Mouse (Mus musculus) stomach, embryonic 16.5 days (tissue): Measurements from ENCODE around the gene Ctdsp2. TPM values are rescaled to one million over a fixed set of nuclear protein-coding genes. Genes with fewer than 3 reads are reported as not detected.

ENCODE experiments used
- ATAC-seq: fragments of 200-750 bp; cut with Nextera tagmentation; 2 replicates; pipeline ENCODE4 v1.8.0; 2017; ENCODE audit warnings: moderate number of reproducible peaks, moderate TSS enrichment; ENCODE audit not compliant: insufficient read depth, low FRiP score
- H3K27ac ChIP-seq: fragments of 300-500 bp; sonication (generic); 2 replicates; pipeline ENCODE4 v1.5.1; 2014; ENCODE audit warnings: low read length
- H3K27me3 ChIP-seq: fragments of 300-500 bp; sonication (generic); 2 replicates; pipeline ENCODE4 v1.6.1; 2014; ENCODE audit warnings: low read length, control low read depth, mixed read lengths; ENCODE audit not compliant: control insufficient read depth, insufficient read depth
- H3K36me3 ChIP-seq: fragments of 300-500 bp; sonication (generic); 2 replicates; pipeline ENCODE4 v1.6.1; 2014; ENCODE audit warnings: low read length; ENCODE audit not compliant: control insufficient read depth, insufficient read depth
- H3K4me1 ChIP-seq: fragments of 300-500 bp; sonication (generic); 2 replicates; pipeline ENCODE4 v1.6.1; 2014; ENCODE audit warnings: low read length, control low read depth, mixed read lengths; ENCODE audit not compliant: control insufficient read depth, insufficient read depth
- H3K4me2 ChIP-seq: fragments of 300-500 bp; sonication (generic); 2 replicates; pipeline ENCODE4 v1.6.1; 2014; ENCODE audit warnings: low read depth, low read length, mixed read lengths
- H3K4me3 ChIP-seq: fragments of 300-500 bp; sonication (generic); replicated peaks from 2 replicates; pipeline ENCODE4 v1.5.1; 2014; ENCODE audit warnings: mild to moderate bottlenecking, low read length
- H3K9ac ChIP-seq: fragments of 300-500 bp; sonication (generic); 2 replicates; pipeline ENCODE4 v1.6.1; 2014; ENCODE audit warnings: low read length
- H3K9me3 ChIP-seq: fragments of 300-500 bp; sonication (generic); replicated peaks from 2 replicates; pipeline ENCODE4 v1.6.1; 2016; ENCODE audit warnings: low read length, control low read depth; ENCODE audit not compliant: control insufficient read depth
- WGBS: fragments of 180-500 bp; shearing (Covaris S2); extraction: QIAGEN DNeasy Blood & Tissue Kit; methylation state at CpG from one replicate; pipeline ENCODE4 v1.1.7; 2014; 5-methylcytosine and 5-hydroxymethylcytosine counted together
- polyA plus RNA-seq: library from polyadenylated mRNA; unstranded; fragments of >200 nt; fragmentation: Nextera tagmentation; extraction: Ambion mirVana; gene quantifications from 2 replicates; pipeline ENCODE4 v1.2.1, GENCODE M21; 2015

Gene Ctdsp2
- polyA plus RNA-seq, 1 experiment from 2014 or later, result 53.4 TPM

DNA sequence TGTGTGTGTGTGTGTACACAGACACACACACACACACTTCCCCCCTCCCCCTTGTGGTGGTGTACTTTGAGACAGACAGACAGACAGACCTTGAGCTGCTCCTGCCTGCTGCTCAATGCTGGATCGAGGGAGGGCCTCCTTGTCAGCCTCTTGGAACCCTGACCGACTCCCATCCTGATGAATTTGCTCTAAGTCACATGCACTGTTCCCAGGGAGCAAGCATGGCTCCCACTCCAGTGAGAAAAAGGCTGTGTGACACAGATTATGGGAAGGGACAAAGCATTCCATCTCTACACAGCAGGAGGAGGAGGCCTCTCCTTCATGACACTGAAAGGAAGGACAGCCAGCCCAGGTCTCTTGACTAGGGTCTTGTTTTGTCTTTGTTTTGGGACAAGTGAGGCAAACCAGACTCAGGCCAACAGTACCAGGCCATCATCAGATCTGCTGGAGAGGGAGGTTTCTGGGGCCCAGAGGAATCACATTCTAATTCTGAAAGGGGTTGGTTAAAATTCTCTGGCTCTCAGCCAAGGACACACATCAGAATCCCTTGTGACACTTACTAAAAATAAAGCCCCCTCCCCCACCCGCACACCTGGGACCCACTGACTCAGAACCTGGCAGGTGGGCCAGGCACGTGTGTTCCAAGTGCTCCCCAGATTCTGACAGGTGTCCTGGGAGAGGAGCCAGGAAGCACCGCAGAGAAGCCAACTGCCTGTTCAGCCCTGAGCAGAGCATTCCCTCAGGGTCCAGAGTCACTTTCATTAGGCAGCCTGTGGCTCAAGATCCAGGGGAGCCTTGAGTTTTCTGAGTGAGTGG is 5.9 kb downstream of the Ctdsp2 start:
- Histone ChIP-seq H3K9ac (peak overlapping the region; percentile 99), H3K36me3 (no peaks in the 10 kb centered on the region), H3K9me3 (no peaks in the 10 kb centered on the region), H3K4me1 (peaks cover 87% of the 10 kb centered on the region), H3K27me3 (no peaks in the 10 kb centered on the region), H3K4me3 (no peak overlapping the region), H3K27ac (peak overlapping the region; percentile 58), H3K4me2 (peak overlapping the region; percentile 96)
- ATAC-seq, result no peak
- WGBS, result 18% methylated on average over 5 of the region's 5 CpGs

GRCm38 (mm10) chr10:126985127-126985526 is 6.6 kb downstream of the Ctdsp2 start:
- Histone ChIP-seq H3K4me2 (0 out of 2 replicates have a peak overlapping the region, but pooled peaks have one; percentile 96), H3K4me3 (no peak overlapping the region), H3K27me3 (no peaks in the 10 kb centered on the region), H3K36me3 (no peaks in the 10 kb centered on the region), H3K9ac (peak overlapping the region; percentile 40), H3K9me3 (no peaks in the 10 kb centered on the region), H3K4me1 (peaks cover 92% of the 10 kb centered on the region), H3K27ac (peak overlapping the region; percentile 58)
- WGBS, result 71% methylated on average over 4 of the region's 4 CpGs
- ATAC-seq, result no peak

DNA sequence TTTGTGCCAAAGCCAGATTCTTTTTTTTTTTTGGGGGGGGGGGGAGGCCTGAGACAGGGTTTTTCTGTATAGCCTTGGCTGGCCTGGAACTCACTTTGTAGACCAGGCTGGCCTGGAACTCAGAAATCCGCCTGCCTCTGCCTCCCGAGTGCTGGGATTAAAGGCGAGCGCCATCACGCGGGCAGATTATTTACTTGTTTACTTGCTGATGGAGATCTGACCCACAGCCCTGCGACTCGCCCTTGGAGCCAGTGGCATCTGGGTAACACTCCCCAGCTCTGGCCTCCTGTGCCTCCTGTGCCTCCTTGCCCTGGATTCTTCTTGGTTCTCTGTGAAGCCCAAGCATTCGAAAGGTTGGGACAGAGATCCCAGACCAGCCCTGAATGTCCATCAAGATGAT is 7.1 kb downstream of the Ctdsp2 start:
- WGBS, result 88% methylated on average over 9 of the region's 9 CpGs
- Histone ChIP-seq H3K36me3 (no peaks in the 10 kb centered on the region), H3K4me2 (no peak overlapping the region), H3K27ac (peak overlapping the region; percentile 85), H3K9ac (no peak overlapping the region), H3K4me1 (peaks cover 94% of the 10 kb centered on the region), H3K4me3 (no peak overlapping the region), H3K27me3 (no peaks in the 10 kb centered on the region), H3K9me3 (no peaks in the 10 kb centered on the region)
- no peak for ATAC-seq

GRCm38 (mm10) chr10:126986541-126986961 is 8.0 kb downstream of the Ctdsp2 start:
- Histone ChIP-seq H3K4me2 (peak overlapping the region; percentile 46), H3K27ac (peak overlapping the region; percentile 85), H3K9me3 (no peaks in the 10 kb centered on the region), H3K4me1 (peaks cover 87% of the 10 kb centered on the region), H3K4me3 (peak overlapping the region; percentile 18), H3K36me3 (no peaks in the 10 kb centered on the region), H3K27me3 (no peaks in the 10 kb centered on the region), H3K9ac (peak overlapping the region; percentile 52; the same call in 1 of the 2 replicates)
- 34% methylated on average over 4 of the region's 4 CpGs for WGBS
- peak; percentile 70 for ATAC-seq

- H3K9me3 ChIP-seq, result no peaks in the 10 kb centered on the region
- H3K27ac ChIP-seq, result peak overlapping the region; percentile 85
- H3K36me3 ChIP-seq, result peaks cover 4% of the 10 kb centered on the region; the same call in 1 of the 2 replicates
- peak overlapping the region; percentile 52 for H3K9ac ChIP-seq
- H3K4me3 ChIP-seq, result peak overlapping the region; percentile 18
- 45% methylated on average over 8 of the region's 8 CpGs for WGBS
- H3K4me1 ChIP-seq, result peaks cover 78% of the 10 kb centered on the region
- H3K4me2 ChIP-seq, result peak overlapping the region; percentile 46
- no peaks in the 10 kb centered on the region for H3K27me3 ChIP-seq
- ATAC-seq, result no peak
Observed at GRCm38 (mm10) chr10:126987183-126988118, 8.9 kb downstream of the Ctdsp2 start.

GRCm38 (mm10) chr10:126988513-126989165 is 10.1 kb downstream of the Ctdsp2 start:
- 0 out of 2 replicates have a peak overlapping the region, but pooled peaks have one; percentile 23 for H3K9ac ChIP-seq
- ATAC-seq, result no peak
- no peaks in the 10 kb centered on the region for H3K27me3 ChIP-seq
- H3K4me2 ChIP-seq, result no peak overlapping the region
- peaks cover 14% of the 10 kb centered on the region for H3K36me3 ChIP-seq
- no peaks in the 10 kb centered on the region for H3K9me3 ChIP-seq
- H3K4me3 ChIP-seq, result no peak overlapping the region
- H3K27ac ChIP-seq, result peak overlapping the region; percentile 85
- peaks cover 66% of the 10 kb centered on the region for H3K4me1 ChIP-seq
- WGBS, result 44% methylated on average over 5 of the region's 5 CpGs

DNA sequence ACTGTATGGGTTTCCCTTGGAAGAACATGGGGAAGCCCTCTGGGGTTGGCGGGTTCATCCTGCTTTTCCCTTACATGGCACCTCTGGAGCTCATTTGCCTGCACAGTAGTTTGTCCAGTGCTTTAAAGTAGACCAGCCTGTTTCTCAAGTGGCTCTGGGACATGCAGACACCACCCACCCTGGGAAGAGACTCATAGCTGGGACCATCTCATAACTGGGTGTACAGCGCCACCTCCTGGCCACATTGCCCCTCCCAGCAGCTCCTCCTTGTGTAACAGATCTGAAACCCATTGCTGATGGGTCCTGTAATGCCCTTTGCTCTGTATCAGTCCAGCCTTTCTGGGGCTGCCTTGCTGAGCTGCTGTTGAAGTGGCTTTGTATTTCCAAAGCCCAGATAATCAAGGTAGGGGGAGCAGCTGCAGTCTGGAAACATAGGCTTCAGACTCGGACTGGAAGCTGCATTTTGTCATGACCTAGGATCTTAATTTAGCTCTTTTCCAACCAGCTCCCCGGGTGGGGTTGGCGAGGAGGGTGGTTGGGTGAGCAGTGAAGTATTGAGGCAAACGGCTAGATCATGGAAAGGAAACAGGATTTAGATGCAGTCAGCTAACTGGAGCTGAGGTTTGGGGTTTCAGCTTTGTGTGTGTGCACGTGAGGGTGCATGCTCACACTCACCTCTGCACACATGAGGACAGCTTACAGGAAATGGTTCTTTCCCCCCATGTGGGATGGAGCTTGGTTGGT is 12.0 kb downstream of the Ctdsp2 start:
- ATAC-seq, result peak; percentile 84
- Histone ChIP-seq H3K9me3 (no peaks in the 10 kb centered on the region), H3K9ac (no peak overlapping the region), H3K27me3 (no peaks in the 10 kb centered on the region), H3K27ac (peak overlapping the region; percentile 57; the same call in 1 of the 2 replicates), H3K36me3 (peaks cover 32% of the 10 kb centered on the region), H3K4me3 (no peak overlapping the region), H3K4me2 (no peak overlapping the region), H3K4me1 (peaks cover 48% of the 10 kb centered on the region)
- WGBS, result 52% methylated on average over 7 of the region's 7 CpGs

GRCm38 (mm10) chr10:126991676-126992075 is 13.2 kb downstream of the Ctdsp2 start:
- 60% methylated on average over 3 of the region's 3 CpGs for WGBS
- Histone ChIP-seq H3K4me1 (peaks cover 37% of the 10 kb centered on the region), H3K9ac (no peak overlapping the region), H3K4me2 (no peak overlapping the region), H3K4me3 (no peak overlapping the region), H3K36me3 (peaks cover 34% of the 10 kb centered on the region), H3K27ac (no peak overlapping the region), H3K9me3 (no peaks in the 10 kb centered on the region), H3K27me3 (no peaks in the 10 kb centered on the region)
- ATAC-seq, result no peak
